Mouse (Mus musculus): Measurements from ENCODE around the gene Tlr5. TPM values are rescaled to one million over a fixed set of nuclear protein-coding genes. Genes with fewer than 3 reads are reported as not detected.

Gene Tlr5
- 0.17 and 0.45 TPM in 2 replicates for polyA plus RNA-seq (2015; fragmentation: Nextera tagmentation; extraction: Ambion mirVana)

DNA sequence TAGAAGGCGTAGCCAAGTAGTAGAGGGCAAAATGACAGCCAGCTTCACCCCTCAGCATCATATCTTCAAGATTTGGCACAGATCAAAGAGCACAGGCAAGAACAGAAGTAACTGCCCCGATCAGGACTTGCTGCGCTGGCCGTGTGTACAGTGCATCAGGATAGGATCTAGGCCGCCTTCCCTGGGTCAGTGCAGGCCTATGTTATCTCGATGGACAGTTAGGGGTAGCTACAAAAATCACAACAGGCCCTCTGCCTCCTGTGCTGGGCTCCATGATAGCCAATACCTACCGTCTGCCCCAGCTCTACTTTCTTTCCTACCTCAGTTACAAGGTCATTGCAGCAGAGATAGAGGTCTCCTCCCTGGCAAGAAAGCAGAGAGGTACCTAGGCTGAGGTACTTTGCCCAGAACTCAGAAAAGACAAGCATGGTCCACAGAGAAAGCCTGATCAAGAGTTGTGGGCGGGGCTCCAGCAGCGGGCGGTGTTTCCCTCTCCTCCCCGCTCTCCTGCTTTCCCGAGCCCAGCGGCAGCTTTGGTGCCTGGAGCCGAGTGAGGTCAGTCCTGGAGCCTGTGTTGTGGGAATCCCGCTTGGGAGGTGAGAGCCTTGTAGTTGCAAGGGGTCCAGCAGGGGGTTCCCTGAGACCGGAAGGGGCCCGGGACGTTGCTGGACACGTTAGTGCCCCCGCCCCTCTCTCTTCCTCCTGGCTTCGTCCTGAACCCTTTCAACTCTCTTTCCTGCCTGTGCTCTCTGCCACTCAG, at the start of gene Tlr5:
Gene Tlr5 (plus strand): TSS at position 502 of the 760 bp plus-strand sequence.
- Histone ChIP-seq H3K9ac (peak within 1 kb of the TSS; percentile 3; the same call in 1 of the 2 replicates), H3K9me3 (no peaks in the 10 kb centered on the region), H3K4me1 (peaks cover 35% of the 10 kb centered on the region), H3K4me2 (peak within 1 kb of the TSS; percentile 48), H3K27me3 (replicated peaks) (no peaks in the 10 kb centered on the region), H3K4me3 (peak within 1 kb of the TSS; percentile 22), H3K36me3 (replicated peaks) (no peaks in the 10 kb centered on the region), H3K27ac (peak within 1 kb of the TSS; percentile 10; the same call in 1 of the 2 replicates)
- 22% methylated on average over 21 of the region's 21 CpGs for WGBS
- ATAC-seq (replicated peaks): 0 out of 2 replicates have a peak, but pooled peaks have one; percentile 12

- Histone ChIP-seq H3K4me3 (no peak overlapping the region), H3K27ac (no peak overlapping the region), H3K27me3 (replicated peaks) (no peaks in the 10 kb centered on the region), H3K4me2 (no peak overlapping the region), H3K36me3 (replicated peaks) (no peaks in the 10 kb centered on the region), H3K9ac (no peak overlapping the region), H3K9me3 (no peaks in the 10 kb centered on the region), H3K4me1 (peaks cover 5% of the 10 kb centered on the region; the same call in 1 of the 2 replicates)
- ATAC-seq (replicated peaks): no peak
- WGBS: 90% methylated on average over 3 of the region's 3 CpGs
Observed at GRCm38 (mm10) chr1:182905669-182906068, 48.9 kb upstream of the Tlr5 start.

GRCm38 (mm10) chr1:182908050-182909036, 46.2 kb upstream of the Tlr5 start:
- no peak overlapping the region for H3K4me2 ChIP-seq
- no peak overlapping the region for H3K27ac ChIP-seq
- ATAC-seq (replicated peaks): peak; percentile 80
- 17% methylated on average over 14 of the region's 14 CpGs for whole genome bisulfite sequencing
- H3K4me3 ChIP-seq: no peak overlapping the region
- no peaks in the 10 kb centered on the region for H3K27me3 ChIP-seq (replicated peaks)
- no peak overlapping the region for H3K9ac ChIP-seq
- peaks cover 5% of the 10 kb centered on the region; the same call in 1 of the 2 replicates for H3K4me1 ChIP-seq
- H3K36me3 ChIP-seq (replicated peaks): no peaks in the 10 kb centered on the region
- H3K9me3 ChIP-seq: no peaks in the 10 kb centered on the region

DNA sequence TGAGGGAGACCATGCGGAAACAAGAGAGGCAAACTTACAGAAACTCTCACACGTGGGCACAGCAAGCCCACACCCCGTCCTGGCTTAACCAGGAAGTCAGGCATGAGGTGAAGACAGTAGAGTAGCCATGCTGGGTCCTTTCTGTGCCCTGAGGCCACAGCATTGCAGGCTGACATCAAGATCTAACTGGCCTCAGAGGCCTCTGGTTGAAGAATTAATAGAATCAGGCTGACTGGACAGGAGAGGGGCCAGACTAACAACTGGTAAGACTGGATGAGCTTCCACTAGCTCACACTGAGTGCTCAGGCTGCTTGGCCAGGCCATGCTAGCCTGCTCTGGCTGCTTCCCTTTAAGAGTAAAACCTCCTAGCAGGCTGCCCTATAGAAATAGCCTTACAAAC, 45.5 kb upstream of the Tlr5 start:
- Histone ChIP-seq H3K4me2 (no peak overlapping the region), H3K9me3 (no peaks in the 10 kb centered on the region), H3K36me3 (replicated peaks) (no peaks in the 10 kb centered on the region), H3K27ac (no peak overlapping the region), H3K9ac (no peak overlapping the region), H3K4me3 (no peak overlapping the region), H3K4me1 (peaks cover 5% of the 10 kb centered on the region; the same call in 1 of the 2 replicates), H3K27me3 (replicated peaks) (no peaks in the 10 kb centered on the region)
- no peak for ATAC-seq (replicated peaks)
- 40% methylated on average over 3 of the region's 3 CpGs for WGBS

DNA sequence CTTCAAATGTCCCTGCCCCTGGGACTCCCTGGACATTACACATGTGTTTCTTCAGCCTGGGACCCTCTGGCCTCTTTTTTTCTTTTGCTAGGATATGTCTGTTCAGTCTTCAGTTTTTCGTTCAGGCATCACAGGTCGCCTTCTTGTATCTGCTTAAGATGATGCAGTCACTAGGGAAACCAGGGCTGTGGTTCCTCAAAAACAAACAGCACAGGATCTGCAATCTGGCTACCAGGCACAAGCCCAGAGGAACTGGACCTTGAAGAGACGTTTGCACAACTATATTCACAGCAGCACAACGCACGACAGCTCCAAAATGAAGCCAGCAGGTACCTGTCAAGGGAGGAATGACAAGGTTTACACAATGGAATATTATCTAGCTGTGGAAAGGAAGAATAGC, 45.0 kb upstream of the Tlr5 start:
- H3K4me2 ChIP-seq: no peak overlapping the region
- H3K4me3 ChIP-seq: no peak overlapping the region
- peaks cover 5% of the 10 kb centered on the region; the same call in 1 of the 2 replicates for H3K4me1 ChIP-seq
- no peaks in the 10 kb centered on the region for H3K9me3 ChIP-seq
- no peaks in the 10 kb centered on the region for H3K27me3 ChIP-seq (replicated peaks)
- no peak for ATAC-seq (replicated peaks)
- no peak overlapping the region for H3K27ac ChIP-seq
- no peak overlapping the region for H3K9ac ChIP-seq
- 78% methylated on average over 5 of the region's 5 CpGs for WGBS
- H3K36me3 ChIP-seq (replicated peaks): no peaks in the 10 kb centered on the region

DNA sequence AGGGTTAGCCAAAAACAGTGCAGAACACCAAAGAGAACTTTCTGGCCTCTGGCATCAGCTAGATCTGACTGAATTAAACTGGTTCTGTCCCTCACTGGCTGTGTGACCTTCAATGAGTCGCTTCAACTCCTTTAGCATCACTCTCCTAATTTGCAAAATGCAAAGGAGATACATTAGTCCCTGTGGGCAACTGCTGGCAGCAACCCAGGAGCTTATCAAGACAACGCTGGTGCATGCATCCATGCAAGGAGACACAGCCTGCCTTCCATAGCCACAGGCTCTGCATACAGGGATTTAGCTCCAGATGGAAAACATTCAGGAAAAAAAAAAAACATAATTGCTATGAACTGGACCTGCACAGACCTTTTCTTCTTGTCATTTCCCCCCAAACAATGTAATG, 42.0 kb upstream of the Tlr5 start:
- H3K27me3 ChIP-seq (replicated peaks): no peaks in the 10 kb centered on the region
- H3K9ac ChIP-seq: no peak overlapping the region
- H3K36me3 ChIP-seq (replicated peaks): no peaks in the 10 kb centered on the region
- no peak overlapping the region for H3K4me2 ChIP-seq
- no peak overlapping the region for H3K27ac ChIP-seq
- 44% methylated on average over 2 of the region's 2 CpGs for WGBS
- no peaks in the 10 kb centered on the region for H3K9me3 ChIP-seq
- no peak for ATAC-seq (replicated peaks)
- no peak overlapping the region for H3K4me3 ChIP-seq
- H3K4me1 ChIP-seq: peaks cover 5% of the 10 kb centered on the region; the same call in 1 of the 2 replicates

DNA sequence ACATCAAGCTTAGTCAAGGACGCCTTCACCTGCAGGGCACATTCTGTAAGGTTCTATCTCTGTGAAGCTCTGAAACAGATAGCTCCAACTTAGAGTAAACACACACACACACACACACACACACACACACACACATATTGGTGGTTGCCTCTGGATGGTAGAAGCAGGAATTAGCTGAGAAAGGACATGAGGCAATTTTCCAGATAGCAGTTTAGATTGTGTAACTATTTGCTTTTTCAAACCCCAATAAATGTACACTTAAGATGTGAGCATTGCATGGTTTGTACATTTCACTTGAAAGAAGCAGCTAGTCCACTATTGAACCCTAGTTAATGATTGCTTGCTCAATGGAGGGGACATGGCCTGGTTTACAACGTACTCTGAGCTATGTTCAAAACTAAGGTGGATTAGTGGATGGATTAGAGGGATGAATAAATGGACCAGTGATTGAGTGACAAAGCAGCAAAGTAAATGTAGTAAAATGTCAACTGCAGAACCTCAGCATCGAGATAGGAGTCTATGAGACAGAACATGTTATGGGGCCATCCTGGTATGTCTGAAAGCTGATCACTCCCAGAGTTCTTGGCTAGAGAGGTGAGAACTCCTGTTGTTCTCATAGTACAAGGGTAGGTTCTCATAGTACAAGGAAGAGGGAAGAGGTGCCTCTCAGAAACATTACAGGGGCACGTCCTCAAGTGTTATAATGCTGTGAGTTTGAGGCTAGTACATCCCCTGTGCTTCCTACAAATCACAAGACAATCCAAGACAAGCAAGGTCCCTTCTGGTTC, 40.3 kb upstream of the Tlr5 start:
- no peak for ATAC-seq (replicated peaks)
- WGBS: 87% methylated on average over 4 of the region's 4 CpGs
- no peaks in the 10 kb centered on the region for H3K36me3 ChIP-seq (replicated peaks)
- H3K4me1 ChIP-seq: peaks cover 10% of the 10 kb centered on the region
- H3K9ac ChIP-seq: no peak overlapping the region
- no peak overlapping the region for H3K4me3 ChIP-seq
- no peak overlapping the region for H3K4me2 ChIP-seq
- no peak overlapping the region for H3K27ac ChIP-seq
- no peaks in the 10 kb centered on the region for H3K9me3 ChIP-seq
- H3K27me3 ChIP-seq (replicated peaks): no peaks in the 10 kb centered on the region

DNA sequence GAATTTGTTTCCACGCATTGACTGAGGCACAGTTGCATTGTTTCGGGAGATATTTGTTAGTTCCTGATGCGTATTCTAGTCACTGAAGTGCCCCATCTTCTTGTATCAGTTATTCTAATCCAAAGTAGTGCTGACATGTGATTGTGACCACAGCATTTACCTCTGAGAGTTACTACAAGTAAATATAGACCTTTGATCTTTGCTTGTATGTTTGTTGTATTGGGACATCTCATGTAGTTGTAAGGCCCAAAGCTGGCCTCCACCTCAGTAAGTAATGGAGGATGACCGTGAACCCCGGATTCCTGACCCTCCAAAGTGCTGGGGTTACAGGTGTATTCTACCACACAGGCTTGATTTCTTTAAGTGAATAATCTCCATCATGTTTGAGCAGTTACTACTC, 38.4 kb upstream of the Tlr5 start:
- H3K9me3 ChIP-seq: no peaks in the 10 kb centered on the region
- H3K27ac ChIP-seq: no peak overlapping the region
- H3K27me3 ChIP-seq (replicated peaks): no peaks in the 10 kb centered on the region
- no peak overlapping the region for H3K9ac ChIP-seq
- no peak overlapping the region for H3K4me2 ChIP-seq
- H3K4me3 ChIP-seq: no peak overlapping the region
- WGBS: 95% methylated on average over 5 of the region's 5 CpGs
- ATAC-seq (replicated peaks): no peak
- H3K36me3 ChIP-seq (replicated peaks): no peaks in the 10 kb centered on the region
- H3K4me1 ChIP-seq: peaks cover 16% of the 10 kb centered on the region

GRCm38 (mm10) chr1:182918718-182919346, 35.8 kb upstream of the Tlr5 start:
- WGBS: 21% methylated on average over 8 of the region's 8 CpGs

GRCm38 (mm10) chr1:182922824-182923223, 31.8 kb upstream of the Tlr5 start:
- H3K27me3 ChIP-seq (replicated peaks): no peaks in the 10 kb centered on the region
- no peak overlapping the region for H3K4me2 ChIP-seq
- H3K9me3 ChIP-seq: no peaks in the 10 kb centered on the region
- no peak overlapping the region for H3K9ac ChIP-seq
- no peak overlapping the region for H3K4me3 ChIP-seq
- ATAC-seq (replicated peaks): no peak
- H3K36me3 ChIP-seq (replicated peaks): no peaks in the 10 kb centered on the region
- H3K27ac ChIP-seq: peak overlapping the region; percentile 51; the same call in 1 of the 2 replicates
- H3K4me1 ChIP-seq: peaks cover 26% of the 10 kb centered on the region
- 35% methylated on average over 4 of the region's 4 CpGs for WGBS

More at GRCm38 (mm10) chr1:182918718-182919346, 35.8 kb upstream of the Tlr5 start:
- H3K27me3 ChIP-seq (replicated peaks): no peaks in the 10 kb centered on the region
- H3K4me3 ChIP-seq: no peak overlapping the region
- H3K27ac ChIP-seq: peak overlapping the region; percentile 75
- peak; percentile 85 for ATAC-seq (replicated peaks)
- no peaks in the 10 kb centered on the region for H3K36me3 ChIP-seq (replicated peaks)
- no peaks in the 10 kb centered on the region for H3K9me3 ChIP-seq
- H3K4me1 ChIP-seq: peaks cover 26% of the 10 kb centered on the region
- no peak overlapping the region for H3K9ac ChIP-seq
- H3K4me2 ChIP-seq: no peak overlapping the region

- H3K4me2 ChIP-seq: no peak overlapping the region
- ATAC-seq (replicated peaks): no peak
- H3K27ac ChIP-seq: no peak overlapping the region
- no peak overlapping the region for H3K9ac ChIP-seq
- no peaks in the 10 kb centered on the region for H3K9me3 ChIP-seq
- no peak overlapping the region for H3K4me3 ChIP-seq
- H3K36me3 ChIP-seq (replicated peaks): no peaks in the 10 kb centered on the region
- H3K4me1 ChIP-seq: peaks cover 10% of the 10 kb centered on the region
- H3K27me3 ChIP-seq (replicated peaks): no peaks in the 10 kb centered on the region
- WGBS: 90% methylated on average over 6 of the region's 6 CpGs
Observed at GRCm38 (mm10) chr1:182926465-182926864, 28.1 kb upstream of the Tlr5 start.

Data from midbrain, embryonic 15.5 days (tissue).